Mouse (Mus musculus) embryo, embryonic 9.5 days (tissue): ENCODE data around the gene Akap5.
A peak's percentile ranks its signal among the peaks of the same experiment; 100 is the strongest.

Experiments
- DNase-seq: peaks from one replicate; pipeline ENCODE4 v3.0.0-alpha.2; 2017; ENCODE audit errors: extremely low spot score

Gene Akap5

DNA sequence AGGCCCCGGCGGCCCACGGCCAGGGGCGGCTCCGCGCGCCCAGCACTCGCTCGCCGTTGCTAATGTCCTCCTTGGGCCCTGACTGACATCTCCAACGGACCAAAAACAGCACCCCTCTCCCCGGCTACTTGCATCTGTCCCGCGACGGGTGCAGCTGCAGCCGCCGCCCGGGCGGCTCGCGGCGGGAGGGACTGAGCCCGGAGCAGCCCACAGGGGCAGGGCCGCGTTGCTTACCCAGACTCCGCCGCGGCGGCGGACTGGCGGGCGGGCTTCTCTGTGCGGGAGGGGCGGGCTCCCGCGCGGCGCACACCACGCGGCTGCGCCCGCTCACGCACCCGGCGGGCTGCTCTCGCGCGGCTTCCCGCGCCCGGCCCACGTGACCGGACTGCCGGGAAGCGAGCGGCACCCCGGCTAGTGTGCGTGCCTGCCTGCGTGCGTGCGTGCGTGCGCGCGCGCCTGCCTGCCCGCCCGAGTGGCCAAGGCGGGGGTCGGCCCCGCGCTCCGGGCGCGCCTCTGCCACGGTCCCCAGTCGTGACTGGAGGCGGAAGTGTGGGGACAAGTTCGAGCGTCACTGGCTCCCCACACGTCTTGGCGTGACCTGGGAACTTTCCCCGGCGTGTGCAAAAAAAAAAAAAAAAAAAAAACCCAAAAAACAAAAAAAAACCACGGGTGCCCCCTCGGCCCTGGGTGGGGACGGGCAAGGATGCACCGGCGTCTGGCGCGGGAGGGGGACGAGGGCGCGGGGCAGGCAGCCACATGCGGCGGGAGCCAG lies 44.7 kb downstream of the Akap5 start, which contains the start of gene Zbtb25:
TSS of gene Zbtb25 (minus strand) at position 397 of the 772 bp plus-strand sequence.
- DNase-seq = peak; percentile 85

DNA sequence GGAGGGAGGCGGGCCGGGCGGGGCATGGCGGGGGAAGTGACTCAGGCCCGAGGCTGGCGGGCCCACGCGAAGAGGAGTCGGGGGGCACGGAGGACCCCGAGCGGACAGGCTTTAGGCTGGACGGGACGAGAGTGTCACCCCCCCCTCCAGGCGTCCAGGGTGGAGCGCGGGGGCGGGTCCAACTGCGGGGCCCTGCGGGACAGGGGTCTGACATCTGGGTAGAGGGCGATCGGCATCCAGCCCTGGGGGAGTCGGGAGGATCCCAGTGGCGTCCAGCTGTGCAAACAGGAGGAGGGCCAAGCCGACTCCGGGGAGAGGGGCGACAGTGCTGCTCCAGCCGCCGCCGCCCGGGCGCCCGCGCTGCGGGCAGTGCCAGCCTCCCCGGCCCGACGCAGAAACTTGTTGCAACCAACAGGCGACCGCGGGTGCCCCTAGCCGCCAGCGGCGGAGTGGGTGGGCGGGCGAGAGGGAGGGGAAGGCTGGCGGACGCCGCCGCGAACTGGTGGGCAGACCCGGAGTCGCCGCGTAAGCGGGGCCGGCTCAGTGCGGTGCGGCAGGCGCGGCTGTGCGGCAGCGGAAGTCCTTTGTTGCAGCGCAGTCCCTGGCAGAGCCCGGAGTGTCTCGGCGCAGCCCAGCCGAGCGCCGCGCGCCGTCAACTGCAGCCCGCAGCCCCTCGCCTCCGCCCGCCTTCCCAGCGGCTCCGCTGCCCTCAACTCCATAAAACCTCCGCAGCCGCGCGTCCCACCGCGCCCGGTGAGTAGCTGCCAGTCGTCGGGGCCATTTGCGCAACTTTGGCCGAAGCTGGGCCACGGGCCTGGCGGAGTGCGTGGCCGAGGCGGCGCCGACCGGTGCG lies 45.5 kb downstream of the Akap5 start, which contains the start of gene Zbtb1:
TSS of gene Zbtb1 (plus strand) at position 289 of the 853 bp plus-strand sequence.
- DNase-seq = peak; percentile 89

DNA sequence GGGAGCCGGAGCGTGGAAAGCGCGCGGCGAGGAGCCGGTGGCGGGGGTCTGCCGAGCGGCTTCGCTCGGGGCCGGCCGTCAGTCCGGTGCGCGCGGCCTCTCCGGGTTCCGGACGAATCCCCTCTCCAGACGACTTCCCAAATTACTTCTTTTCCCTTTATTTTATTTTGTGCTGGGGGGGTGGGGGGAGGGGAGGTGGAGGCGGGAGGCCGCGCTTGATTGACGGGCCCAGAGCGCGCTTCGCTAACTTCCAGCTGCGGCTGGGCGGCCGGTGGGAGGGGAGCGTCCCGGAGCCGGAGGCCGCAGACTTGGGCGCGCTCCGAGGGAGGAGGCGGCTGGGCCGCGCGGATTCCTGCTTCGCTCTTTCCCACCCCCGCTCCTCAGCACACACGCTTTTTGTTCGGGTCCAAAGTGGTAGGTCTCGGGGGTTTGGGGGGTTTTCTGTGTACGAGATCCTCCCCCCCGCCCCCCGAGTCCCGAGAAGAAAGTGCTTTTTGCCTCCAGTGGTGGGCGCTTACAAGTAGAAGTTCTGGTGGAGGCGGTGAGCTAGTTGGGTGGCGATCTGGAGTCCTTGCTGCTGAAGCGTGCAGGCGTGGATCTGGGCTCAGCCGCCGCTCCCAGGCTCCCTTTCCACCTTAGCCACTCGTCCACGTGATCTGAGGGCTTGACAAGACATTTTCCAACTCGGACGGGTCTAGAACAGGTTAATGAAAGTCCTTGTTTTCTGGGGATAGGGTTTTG lies 46.3 kb downstream of the Akap5 start:
- DNase-seq = peak; percentile 85

DNA sequence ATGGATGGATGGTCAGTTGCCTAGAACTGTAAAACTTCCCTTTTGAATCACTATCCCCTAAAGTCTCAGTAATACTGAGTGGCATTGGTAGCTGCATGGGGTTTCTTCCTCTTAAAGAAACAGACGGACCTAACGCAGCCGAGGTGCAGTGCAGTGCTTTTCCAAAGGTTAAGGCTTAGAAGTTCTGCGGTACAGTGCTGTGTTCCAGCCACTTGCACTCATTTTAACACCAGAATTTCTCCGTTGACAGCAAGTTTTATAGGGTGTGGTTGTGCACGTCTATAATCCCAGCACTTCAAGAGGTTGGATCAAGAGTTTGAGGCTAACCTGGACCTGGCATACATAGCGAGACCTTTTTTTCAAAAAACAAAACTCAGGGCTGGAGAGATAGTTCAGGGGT lies 47.4 kb downstream of the Akap5 start:
- DNase-seq = no peak

DNA sequence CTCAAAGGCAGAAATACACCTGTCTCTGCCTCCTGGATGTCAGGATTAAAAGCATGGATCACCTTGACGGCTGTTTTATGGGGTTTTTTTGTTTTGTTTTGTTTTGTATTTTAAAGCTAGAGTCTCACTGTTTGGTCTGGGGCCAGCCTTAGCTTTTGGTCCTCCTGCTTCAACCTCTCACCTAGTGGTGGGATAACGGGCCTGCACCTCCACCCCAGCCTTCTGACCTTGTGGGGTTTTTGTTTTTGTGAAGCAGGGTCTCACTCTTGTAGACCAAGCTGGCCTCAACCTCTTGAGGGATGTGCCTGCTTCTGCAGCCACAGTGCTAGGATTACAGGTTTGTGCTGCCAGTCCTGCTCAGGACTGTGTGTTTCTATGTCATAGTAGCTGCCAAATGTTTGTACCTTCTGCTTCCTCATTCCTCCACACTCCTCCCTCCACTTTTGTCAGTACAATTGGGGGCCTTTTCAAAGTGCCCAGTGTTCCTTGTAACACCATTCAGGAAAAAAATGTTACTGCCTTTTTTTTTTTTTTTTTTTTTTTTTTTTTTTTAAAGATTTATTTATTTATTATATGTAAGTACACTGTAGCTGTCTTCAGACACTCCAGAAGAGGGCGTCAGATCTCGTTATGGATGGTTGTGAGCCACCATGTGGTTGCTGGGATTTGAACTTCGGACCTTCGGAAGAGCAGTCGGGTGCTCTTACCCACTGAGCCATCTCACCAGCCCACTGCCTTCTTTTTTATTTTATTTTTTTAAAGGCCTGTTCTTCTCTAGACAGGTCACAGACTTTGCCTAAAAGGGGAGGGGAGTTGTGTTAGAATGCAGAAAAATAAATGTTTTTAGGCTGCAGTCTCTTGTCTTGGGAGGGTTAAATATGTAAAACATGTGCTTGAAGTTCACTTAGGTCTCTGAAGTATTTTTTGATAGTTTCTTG lies 48.5 kb downstream of the Akap5 start:
- DNase-seq = peak; percentile 18

DNA sequence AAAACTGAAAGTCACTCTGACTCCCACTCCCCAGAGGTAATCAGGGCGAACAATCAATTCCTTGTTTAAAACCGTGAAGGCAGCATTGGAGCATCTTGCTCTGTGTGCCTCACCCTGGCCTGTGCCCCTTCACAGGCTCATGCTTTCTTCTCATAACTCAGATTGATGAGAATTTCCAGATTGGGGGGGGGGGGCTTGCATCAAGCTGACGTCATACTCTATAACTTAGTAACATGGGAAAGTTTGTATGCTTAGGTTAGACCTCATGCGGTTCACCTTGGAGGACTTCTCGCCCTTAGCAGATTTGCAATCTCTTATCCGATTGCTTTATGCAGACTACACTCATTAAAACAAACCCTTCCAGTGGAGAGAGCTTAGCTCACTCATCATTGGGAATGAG lies 49.3 kb downstream of the Akap5 start:
- no peak for DNase-seq

DNA sequence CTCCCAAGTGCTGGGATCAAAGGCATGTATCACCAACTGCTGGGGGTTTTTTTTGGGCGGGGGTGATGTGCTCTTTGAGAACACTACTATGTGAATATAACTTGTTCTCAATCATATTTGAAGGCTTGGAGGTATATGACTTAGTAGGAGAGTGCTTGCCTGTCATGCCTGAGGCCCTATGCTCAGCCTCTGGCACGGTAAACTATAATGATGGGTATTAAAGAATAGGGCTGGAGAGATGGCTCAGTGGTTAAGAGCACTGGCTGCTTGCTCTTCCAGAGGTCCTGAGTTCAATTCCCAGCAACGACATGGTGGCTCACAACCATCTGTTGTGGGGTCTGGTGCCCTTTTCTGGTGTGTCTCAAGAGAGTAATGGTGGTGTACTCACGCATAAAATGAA lies 50.2 kb downstream of the Akap5 start:
- DNase-seq = no peak

DNA sequence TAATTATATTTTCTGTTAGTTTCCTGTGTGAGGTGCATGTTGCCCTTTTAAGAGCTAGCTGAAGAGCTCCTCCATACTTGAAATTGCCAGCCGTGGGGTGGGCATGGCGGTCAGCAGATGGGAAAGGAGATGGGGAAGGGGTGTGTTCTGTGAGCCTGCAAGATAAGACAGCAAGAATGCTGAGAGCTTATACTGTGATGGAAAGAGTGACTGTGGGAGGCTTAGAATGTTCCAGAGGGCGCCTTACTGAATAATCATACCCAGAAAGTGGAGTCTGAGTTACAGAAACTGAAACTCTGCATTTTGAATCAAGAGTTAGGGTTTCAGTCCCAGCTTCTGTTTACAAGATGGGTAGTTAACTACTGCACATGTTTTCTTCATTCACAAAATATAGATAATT lies 50.8 kb downstream of the Akap5 start:
- no peak for DNase-seq

DNA sequence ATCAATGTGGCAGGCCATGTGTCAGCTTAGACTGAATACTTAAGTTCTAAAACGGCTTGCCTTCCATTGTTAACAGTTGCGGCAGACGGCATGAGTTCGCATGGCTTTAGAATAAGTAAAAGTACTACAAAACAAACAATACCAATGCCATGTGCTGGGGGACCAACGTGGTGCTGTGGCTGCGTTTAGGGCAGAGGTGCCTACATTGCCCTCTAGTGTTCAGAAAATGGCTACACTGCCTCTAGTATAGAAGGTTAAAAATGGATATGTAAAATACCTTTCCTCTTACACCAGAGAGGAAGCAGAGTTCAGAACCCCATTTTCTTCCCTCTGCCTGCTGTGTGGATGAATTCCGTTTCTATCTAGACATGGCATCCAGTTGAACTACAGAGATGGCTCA lies 52.0 kb downstream of the Akap5 start:
- DNase-seq = peak; percentile 14

DNA sequence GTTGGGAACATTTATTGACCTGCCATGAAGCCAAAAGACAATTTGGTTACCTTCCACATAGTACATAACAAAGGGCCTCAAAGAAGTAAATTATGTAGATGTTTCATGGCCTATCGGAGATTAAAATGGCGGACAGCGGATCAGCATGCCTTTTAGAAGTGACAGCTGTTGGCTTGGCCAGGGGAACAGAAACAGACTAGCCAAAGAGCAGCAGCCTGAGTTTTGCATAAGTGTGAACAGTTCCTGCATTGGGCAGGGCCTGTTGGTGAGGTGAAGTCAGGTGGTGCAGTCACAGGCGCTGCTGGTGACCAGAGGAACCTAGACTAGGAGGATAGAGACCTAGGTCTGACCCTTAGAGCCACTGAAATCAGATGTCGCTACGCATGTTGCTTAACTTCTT lies 52.4 kb downstream of the Akap5 start:
- DNase-seq = no peak

DNA sequence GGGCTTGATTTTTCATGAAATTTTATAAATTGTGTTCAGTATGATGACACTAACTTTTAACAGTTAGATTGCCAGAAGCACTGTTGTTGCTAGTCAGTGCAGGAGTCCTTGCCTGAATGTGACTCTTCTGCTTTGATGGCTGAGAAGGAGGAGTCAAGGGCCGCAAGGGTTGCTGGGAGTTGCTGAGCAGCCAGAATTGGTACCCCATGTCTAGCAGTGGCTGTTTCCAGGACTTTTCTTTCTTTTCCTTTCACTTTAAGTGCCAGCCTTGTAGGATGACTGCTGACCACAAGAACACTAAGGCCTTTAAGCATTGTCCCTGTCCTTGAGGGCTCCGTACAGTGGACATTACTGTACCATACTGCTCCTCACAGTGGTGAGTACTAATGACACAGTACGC lies 53.0 kb downstream of the Akap5 start:
- DNase-seq = no peak

DNA sequence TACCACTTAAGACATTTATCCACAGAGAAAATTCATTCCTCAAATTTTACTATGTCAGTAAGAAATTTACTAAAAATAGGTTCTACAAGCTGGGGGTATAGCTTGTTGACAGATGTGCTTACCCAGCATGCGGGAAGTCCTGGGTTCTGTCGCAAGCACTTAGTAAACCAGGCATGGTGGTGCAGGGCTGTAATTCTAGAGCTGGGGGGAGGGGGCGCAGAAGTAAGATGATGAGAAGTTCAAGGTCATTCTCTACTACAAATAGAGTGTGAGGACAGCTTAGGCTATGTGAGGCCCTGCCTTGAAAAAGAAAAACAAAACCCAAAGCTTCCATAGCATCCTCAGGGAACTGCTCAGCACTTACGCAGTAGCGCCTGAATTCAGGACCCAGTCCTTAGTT lies 53.9 kb downstream of the Akap5 start:
- no peak for DNase-seq

DNA sequence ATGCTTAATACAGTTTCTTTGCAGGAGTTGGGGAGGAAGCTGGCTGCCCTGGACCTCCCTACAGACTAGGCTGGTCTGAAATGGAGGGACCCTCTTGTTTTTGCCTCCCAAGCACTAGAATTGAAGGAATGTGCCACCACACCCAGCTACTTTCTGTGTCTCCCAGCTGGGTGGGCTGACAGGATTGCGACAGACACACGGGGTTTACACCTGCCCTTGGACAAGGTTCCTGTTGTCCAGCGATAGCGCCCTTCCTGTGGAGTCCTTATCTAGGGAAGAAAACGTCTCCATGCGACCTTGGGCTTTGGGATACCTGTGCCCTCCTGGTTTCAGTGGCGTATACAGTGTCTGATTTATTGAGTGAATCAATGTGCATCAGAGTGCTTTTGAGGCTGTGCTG lies 55.5 kb downstream of the Akap5 start:
- DNase-seq = no peak
